Mouse (Mus musculus) megakaryocyte progenitor cell, adult 5-6 weeks (primary cell): ENCODE data around the gene Gpr26. TPM values are rescaled to one million over a fixed set of nuclear protein-coding genes. Genes with fewer than 3 reads are reported as not detected.

Experiments
- ATAC-seq: replicated peaks from 2 replicates; pipeline ENCODE4 v1.8.0; 2016; ENCODE audit warnings: mild to moderate bottlenecking, moderate TSS enrichment, inconsistent platforms; ENCODE audit not compliant: poor library complexity
- total RNA-seq, 2 experiments: library from RNA; stranded (forward) in 1 of 2; stranded (reverse) in 1 of 2; fragments of 157-497, 149-512 nt in 1 of 2; fragments of 200-1000 nt in 1 of 2; gene quantifications; 2 replicates each; pipeline versions ENCODE4 v1.2.3 to v1.2.4; 2015 to 2017

Gene Gpr26
- total RNA-seq (2015) (not detected in 2 replicates), total RNA-seq (2017) (not detected in 2 replicates)

DNA sequence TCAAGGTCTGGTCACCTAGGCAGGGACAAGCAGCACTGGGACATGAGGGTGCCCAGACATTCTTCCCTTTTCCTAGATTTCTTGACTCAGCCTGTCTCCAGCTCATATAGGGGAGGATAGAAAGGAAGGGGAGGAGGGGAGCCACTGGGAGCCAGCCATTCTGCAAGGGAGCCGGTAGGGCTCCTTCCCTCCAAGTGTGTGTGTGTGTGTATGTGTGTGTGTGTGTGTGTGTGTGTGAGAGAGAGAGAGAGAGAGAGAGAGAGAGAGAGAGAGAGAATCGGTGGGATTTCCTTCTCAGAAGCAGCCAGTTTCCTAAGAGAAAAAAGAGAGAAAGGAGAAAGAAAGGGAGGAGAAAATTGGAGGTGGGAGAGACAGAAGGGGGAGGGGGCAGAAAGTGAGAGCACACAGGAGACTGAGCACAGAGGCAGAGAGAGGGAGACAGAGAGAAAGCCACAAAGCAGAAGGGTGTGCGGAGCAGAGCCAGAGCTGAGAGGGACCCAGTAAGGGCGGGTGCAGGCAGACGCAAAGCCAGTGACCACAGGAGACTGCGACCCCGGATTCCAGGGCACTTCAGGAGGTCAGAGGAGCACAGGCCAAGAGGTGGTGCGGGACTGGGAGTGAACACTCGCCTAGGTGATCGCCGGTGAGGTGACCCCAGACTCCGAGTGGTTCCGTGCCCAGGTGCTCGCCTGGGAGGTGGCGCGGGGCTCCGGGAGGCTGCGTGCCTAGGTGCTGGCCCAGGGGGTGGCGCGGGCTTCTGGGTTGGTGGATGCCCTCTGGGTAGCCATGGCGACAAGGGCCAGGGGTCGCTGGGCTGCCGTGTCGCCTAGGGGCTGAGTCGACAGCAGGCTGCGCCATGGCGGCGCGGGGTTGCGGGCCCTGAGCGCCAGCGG is at the start of gene Gpr26:
Gpr26 (plus strand) TSS at position 438 of the 893 bp plus-strand sequence.
- ATAC-seq, result no peak

DNA sequence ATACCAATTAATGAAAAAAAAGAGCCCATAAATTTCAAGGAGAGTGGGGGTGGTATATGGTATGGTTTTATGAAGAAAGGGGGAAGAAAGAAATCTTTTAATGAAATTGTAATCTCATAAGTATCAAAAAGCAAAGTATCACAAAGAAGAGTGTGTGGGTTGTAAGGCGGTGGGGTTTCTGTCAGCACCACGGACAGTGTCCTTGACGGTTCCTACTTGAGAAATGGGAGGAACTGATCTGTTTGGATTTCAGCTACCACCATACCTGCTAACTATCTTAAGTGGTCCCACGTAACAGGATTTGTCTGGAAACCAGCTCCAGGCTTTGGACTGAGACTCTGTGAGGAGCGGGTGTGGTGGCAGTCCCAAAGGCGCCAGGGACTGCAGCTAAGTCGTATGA is 48.9 kb upstream of the Gpr26 start:
- ATAC-seq, result no peak

DNA sequence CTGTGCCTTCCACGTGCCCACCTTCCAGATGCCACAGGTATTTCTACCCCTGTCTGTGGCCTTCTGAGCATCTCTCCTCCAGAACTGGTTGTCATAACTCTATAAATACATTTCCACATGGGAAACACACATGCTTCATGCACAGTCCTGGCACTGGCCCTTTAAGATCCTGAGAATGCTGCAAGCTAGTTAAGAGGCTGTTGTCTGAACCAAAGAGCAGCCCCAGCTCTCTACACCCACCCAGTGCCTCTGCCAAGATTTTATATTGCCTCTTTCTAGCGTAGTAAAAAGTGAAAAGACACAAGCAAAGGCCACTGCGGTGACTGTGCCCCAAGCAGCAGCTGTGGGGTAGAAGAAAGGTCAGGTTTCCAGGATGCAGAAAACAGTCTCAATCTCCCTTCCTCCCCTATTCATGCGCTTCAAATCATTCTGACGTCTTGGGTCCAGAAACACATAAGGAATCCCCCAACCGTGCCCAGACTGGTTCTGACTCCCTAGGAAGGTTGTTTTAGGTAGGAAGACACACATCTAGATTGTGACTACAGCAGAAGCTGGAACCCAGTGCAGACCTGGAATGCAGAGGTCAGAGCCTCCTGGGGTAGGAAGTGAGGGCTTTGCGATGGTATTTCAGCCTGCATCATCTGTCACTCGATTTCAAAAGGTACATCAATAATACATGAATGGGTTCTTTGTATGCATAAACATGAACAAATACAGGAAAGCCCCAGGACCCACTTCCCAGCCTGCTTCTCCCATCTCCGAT is 38.8 kb upstream of the Gpr26 start:
- no peak for ATAC-seq

DNA sequence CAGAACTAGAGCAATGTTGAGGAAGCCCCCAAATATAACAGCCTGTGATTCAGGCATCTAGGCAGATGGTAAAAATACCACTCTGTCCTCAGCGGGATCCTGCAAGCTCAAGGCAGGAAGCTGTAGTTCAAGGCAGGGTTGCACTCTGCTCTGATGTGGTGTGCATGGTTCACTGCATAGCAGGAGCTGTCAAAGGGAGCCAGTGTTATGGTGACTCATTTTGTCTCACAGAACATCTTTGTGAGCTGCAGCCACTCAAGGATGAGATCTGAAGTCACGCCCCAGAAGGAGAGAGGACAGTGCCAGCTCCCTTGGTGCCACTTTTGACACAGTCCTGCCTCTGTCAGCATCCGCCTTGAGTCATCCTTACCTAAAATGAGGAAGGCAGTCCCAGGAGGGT is 28.6 kb upstream of the Gpr26 start:
- ATAC-seq, result no peak

DNA sequence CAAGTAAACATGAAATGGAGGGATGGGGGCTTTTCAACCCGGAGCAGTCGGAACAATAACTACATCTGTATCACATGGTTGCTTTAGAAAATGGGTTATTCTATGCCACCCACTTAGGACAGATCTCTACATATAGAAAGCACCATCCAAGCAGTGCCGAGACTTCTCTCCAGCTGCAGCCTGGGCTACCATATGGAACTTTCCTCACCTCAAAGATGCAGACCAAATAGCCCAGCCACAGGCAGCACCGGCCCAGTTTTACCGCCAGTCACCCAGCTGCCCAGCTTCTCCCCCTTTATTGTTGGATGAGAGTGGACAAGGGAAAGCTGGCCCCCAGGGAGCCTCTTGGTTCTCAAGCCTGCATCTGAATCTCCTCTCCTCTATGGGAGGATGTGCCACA is 15.1 kb upstream of the Gpr26 start:
- ATAC-seq, result no peak

DNA sequence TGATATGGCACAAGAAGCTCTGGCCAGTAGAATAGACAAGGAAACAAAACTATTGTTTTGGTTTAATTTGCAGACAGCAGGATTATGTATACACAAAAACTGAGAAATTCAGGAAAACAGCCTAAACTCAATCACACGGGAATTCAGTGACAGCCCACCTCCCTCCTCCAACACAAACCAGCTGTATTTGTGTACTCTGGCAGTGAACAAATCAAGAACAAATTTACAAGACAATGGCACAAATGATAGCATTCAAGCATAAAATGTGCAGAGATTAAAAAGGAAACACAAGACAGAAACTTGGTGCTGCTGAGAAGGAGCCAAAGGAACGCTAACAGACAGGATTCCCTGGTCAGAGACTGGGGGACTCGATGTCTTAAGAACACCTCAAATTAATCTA is 12.9 kb upstream of the Gpr26 start:
- no peak for ATAC-seq

DNA sequence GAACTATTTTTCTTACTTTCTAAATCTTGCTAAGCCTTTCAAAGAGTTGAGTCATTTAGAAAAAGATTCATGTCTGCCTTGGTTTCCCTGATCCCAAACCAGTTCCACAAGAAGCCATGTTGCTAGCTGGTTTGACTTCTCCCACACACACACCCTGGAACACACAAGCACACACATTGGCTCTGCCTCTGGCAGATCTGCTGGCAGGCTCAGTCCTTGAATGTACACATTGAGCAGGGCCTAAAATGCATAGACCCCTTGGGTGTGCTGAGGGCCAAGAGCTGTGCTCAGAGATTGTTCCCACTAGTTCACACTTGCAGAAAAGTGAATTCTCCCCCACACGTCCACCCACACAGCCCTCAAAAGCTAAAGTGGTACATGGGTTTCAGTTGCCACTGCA is 7.6 kb upstream of the Gpr26 start:
- no peak for ATAC-seq

DNA sequence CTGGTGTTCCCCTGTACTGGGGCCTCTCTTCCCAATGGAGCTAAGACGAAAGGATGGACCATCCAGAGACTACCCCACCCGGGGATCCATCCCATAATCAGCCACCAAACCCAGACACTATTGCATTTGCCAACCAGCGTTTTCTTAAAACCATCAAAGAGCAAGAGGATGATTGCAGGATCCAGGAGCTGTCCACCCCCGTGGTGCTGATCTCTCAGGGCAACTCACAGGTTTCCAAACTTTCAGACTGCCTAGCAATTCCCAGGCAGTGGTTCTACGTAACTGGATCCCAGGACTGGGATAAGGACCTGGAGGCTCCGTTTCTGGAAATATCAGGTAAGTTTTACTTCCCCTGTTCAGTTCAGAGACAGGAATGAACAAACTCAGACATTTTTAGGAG is 5.7 kb upstream of the Gpr26 start:
- no peak for ATAC-seq

DNA sequence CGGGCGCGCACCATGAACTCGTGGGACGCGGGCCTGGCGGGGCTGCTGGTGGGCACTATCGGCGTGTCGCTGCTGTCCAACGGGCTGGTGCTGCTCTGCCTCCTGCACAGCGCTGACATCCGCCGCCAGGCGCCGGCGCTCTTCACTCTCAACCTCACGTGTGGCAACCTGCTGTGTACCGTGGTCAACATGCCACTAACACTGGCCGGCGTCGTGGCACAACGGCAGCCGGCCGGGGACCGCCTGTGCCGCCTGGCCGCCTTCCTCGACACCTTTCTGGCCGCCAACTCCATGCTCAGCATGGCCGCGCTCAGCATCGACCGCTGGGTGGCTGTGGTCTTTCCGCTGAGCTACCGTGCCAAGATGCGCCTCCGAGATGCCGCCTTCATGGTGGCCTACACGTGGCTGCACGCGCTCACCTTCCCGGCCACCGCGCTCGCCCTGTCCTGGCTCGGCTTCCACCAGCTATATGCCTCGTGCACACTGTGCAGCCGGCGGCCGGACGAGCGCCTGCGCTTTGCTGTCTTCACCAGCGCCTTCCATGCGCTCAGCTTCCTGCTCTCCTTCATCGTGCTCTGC is 745 bp downstream of the Gpr26 start:
- ATAC-seq, result peak; percentile 21; the same call in 1 of the 2 replicates

DNA sequence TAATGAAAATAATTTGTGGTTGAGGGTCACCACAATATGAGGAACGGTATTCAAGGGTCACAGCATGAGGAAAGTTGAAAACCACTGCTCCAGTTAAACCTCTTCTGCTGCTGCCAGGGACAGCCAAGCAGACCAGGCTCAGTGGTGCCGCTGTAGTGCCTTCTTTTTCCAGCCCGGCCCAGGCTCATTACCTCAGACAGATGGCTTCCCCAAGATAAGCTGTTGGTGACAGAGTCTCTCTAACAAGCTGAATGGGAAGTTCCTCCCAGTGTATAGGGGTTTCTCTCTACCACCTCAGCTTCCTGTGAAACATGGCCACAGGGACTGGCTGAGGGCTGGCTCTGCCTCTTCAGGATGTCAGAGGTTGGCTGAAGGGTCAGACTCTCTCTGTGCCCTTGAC is 4.0 kb downstream of the Gpr26 start:
- ATAC-seq, result peak; percentile 65

DNA sequence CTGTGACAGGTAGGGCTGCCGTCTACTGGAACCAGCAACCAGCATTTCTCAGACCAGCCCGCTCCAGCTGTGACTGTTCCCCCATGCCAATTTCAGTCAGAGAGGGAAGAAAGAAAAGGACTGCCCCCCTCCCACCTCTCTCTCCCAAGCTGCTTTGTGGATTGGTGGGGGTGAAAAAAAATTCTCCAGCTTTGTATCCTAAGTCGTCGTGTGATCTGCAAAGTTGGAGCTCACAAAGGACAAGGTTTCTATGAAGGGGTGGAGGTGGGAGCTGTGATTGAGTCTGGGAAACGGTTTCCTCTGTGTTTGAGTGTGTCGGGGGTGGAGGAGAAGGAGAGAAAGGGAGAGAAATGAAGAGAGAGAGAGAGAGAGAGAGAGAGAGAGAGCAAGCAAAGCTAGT is 9.6 kb downstream of the Gpr26 start:
- no peak for ATAC-seq

DNA sequence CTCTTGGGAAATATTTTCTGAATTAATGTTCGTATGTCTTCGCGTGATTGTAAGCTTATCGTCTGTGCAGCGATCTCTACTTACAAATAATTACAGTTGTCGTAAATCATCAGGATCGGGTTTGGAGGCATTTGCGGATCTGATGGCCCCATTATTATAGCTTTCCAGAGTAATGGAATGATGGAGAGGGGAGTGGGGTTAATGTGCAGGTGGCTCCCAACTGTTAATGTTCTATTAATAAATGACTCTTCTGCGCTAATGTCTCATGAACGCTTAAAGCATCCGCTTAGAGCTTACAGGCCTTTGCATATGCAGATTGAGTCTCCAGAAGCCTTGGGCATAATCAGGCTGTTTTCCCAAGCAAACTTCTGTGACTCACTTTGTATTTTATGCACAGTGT is 12.3 kb downstream of the Gpr26 start:
- ATAC-seq, result no peak

DNA sequence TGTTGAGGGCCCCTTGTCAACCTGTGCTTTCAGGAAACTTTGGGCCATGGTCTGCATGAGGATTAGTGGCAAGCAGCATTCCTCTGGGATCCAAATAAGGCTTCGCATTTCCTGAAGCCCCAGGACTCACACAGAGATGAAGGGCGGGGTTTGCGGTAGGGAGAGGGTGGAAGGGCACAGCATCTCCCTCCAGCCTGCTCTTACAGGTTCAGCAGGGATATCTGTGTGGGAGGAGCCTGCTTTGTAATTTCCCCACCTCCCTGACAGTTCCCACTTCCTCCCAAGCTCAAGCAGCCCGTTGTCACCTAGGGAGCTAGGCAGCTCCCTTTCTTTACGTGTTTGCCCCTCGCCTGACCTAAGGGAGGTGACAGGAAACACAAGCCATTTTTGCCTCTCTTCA is 22.8 kb downstream of the Gpr26 start:
- no peak for ATAC-seq

DNA sequence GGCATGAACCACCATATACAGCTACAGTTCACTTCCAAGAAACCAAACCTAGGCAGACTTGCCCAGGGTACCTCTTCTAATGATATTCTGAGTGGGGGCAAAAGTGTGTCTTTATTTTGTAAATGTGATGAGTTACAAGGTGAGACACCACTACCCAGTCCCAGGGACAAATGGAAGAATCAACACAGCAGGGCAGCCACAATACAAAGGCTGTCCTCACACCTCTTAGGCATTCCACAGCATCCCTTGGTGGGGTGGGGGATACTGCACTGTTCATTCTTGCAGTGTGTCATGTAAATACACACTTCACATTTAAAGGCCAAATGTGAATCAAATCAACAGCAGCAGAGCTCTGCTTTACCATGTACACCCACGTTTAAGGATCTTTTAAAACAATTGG is 26.0 kb downstream of the Gpr26 start:
- ATAC-seq, result no peak

DNA sequence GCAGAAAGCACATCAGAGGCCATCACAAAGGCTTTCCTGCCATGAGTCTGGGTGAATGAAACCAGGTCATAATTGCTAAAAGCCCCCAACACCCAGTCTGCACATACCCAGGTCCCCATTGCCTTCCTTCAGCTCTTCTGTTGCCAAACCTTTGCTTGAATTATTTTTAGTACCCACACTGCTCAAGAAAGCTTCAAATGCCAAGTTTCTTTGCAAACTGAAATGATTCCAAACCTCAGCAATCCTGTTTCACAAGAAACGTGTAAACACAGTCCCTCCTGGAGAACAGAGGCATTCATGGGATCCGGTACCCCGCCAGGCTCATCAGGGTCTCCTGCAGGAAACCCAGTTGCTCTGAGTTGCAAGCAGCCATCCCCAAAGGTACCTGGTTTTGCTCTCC is 26.6 kb downstream of the Gpr26 start:
- no peak for ATAC-seq

DNA sequence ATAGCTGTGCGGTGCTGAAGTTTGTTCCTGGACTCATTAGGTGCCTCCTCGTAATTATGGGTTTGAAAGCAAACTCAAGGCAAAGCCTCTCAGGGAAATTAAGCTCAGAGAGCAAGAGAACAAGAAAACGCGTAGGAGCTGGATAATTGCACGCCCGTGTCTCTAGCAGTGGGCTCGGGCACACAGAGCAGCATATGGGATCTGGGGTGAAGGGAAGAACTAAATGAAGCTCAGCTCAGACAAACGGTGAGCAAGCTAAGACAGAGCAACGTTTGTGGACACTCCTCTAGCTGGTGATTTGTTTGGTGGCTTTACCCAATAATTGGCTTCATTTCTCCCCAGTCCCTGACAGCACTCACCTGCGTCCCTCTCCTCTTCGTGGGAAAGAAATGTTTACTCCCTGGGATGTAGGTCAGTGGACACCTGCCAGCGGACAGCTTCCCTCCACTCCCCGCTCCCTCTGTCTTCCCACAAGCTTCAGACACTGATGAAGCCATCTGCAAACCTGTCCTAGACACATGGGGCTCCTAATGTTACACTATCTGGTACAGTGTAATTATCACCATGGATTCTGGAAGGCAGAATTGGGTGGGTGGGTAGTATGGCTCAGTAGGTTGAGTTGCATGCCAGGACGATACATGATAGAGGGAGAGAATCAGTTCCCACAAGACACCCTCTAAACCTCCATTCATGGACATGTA is 39.9 kb downstream of the Gpr26 start:
- no peak for ATAC-seq

DNA sequence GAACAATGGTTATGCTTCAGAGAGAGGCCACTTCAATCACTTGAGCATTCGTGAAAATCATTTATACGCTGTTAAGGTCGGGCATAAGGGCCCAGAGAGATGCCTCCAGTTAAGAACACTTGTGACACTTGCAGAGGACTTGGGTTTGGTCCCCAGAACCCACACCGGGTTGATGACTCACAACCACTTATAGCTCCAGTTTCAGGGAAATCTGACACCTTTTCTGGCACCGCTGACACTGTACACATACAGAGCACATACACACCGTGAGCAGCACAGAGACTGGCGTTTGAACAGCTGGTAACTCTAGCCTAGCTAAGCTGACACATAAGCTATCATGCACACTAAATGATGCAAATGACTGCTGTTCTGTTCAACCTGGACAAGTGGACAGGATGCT is 42.7 kb downstream of the Gpr26 start:
- no peak for ATAC-seq

DNA sequence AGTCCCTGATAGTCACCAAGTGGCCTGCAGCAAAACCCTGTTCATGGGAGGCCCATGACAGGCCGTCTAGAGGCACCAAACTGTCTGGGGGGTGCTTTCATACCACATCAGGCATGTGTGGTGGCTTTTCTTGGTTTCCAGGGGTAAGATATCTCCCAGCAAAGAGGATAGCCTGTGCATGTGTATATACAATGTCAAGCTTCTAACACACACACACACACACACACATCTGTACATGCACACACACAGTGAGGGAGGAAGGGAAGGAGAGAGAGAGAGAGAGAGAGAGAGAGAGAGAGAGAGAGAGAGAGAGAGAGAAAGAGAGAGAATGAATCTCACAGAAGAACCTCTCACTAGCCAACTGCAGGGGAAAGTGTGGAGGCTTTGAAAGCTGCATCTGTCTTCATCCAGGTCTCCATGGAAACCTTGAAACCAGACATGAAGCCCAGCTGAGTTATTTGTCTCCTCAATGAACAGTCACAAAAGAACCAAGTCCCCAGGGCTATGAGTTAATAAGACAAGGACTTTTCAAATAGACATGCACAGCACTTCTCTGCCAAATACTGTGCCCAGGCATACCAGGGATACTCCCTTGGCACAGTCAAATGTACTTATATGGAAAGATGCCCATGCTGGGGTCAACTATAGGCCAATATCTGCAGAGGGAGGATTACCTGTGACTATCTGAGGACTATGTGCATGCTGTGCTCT is 46.9 kb downstream of the Gpr26 start:
- no peak for ATAC-seq

DNA sequence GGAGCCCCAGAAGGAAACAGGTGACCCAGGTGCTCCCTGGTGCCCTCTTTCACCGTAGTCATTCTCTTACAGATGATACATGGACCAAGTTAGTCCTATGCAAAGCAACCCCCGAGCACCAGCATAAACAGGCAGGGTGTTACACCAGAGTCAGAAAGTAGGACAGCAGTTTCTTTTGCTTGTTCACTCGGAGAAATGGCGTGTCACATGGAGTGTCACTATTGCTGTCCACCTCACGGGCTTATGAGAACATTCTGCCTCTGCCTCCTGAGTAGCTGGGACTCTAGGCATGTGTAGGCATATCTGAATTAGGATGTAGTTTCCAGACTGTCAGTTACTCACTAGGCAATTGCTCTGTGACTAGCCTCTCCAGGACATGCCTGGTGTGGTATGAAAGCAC is 47.7 kb downstream of the Gpr26 start:
- no peak for ATAC-seq

DNA sequence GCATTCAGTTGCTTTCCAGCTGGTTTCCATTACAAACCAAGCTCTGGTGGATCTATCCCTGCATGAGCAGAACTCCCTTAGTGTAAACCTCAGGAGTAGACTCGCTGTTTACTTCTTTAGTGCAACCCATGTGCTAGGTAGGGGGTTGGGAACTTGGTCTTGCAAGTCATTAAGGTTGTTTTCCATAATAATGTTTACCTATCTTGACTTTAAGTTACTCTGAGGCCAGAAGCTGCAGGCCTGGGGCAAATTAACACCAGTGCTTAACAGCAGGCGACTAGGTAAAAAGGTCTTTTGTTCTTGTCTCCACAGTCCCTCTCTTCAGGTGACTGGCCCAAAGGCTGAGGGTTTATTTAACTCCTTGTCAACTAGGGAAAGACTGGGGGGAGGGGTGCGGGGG is 48.9 kb downstream of the Gpr26 start:
- no peak for ATAC-seq

DNA sequence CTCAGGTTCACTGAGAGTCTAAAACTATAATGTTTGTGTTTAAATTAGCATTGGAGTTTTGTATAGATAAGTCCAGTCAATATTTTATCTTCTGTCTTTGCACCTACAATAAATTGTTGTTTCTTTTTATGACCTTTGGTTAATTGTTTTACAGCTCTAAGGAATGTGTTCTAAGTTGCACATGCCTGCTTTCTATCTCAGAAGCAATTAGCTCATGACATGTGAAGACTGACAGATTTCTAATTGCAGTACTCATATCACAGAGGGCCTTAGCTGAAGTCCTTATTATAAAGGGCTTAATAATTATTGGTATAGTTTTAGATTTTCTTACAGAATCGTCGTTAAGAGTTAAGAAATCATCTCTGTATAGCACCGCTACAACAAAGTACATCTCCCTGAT is 49.7 kb downstream of the Gpr26 start:
- no peak for ATAC-seq
